25 mouse cellular contexts compared by ENCODE assay signal in genomic region chrX:139191506-139191905, GRCm38 (mm10). TPM values are rescaled to one million over a fixed set of nuclear protein-coding genes. Genes with fewer than 3 reads are reported as not detected.
DNase-seq lines count a peak whose midpoint lies in the region; ATAC-seq and TF ChIP-seq lines count a peak whose summit lies in the region.
"Not testable (repeated sequence)": the region's sequence is repeated elsewhere in the genome, so short reads cannot be mapped to it uniquely, and the experiment has no call there.
"Had no signal": no experiment of that assay in that cellular context is flagged by ENCODE, and none has a peak within 500 bp of the region (broad histone marks: within the 10 kb centered on the region; RNA-seq: fewer than 3 reads in every experiment).

No protein-coding gene starts in this region.

- ATAC-seq in kidney, postnatal 0 days (replicated peaks; ENCODE audit: low FRiP score, low read depth); lung, embryonic 14.5 days (ENCODE audit: insufficient read depth): not testable (repeated sequence)

- H3K27me3 ChIP-seq in kidney, postnatal 0 days (ENCODE audit: insufficient read depth, low read length); lung, embryonic 14.5 days (ENCODE audit: insufficient read depth, low read length); testis, adult 2 months (ENCODE audit: control insufficient read depth, insufficient read depth, low read length): not testable (repeated sequence)

- peak; percentile 1 for DNase-seq in A20 (ENCODE audit: low read depth, low spot score)
- DNase-seq in NIH3T3 (ENCODE audit: low read depth) = peak; percentile 5
- not testable (repeated sequence) for DNase-seq in brain, embryonic 14.5 days (ENCODE audit: low read depth); kidney, postnatal 0 days (ENCODE audit: low spot score)
- peak; percentile 12 for DNase-seq in heart, postnatal 4 days
- peak; percentile 11 for DNase-seq in lung, embryonic 14.5 days

- H3K4me1 ChIP-seq in kidney, postnatal 0 days (replicated peaks; ENCODE audit: insufficient read depth, low read length); lung, embryonic 14.5 days (ENCODE audit: insufficient read depth); testis, adult 2 months (ENCODE audit: control insufficient read depth, insufficient read depth, low read length): not testable (repeated sequence)

- H3K4me2 ChIP-seq in kidney, postnatal 0 days (ENCODE audit: low read length); lung, embryonic 14.5 days: not testable (repeated sequence)

- not testable (repeated sequence) for H3K9ac ChIP-seq in kidney, postnatal 0 days (ENCODE audit: low read depth, low read length); lung, embryonic 14.5 days

- not testable (repeated sequence) for H3K4me3 ChIP-seq in kidney, postnatal 0 days (replicated peaks; ENCODE audit: low read depth, low read length); lung, embryonic 14.5 days (ENCODE audit: low read depth, low read length); testis, adult 2 months (ENCODE audit: control insufficient read depth, low read depth, low read length)

- H3K36me3 ChIP-seq in kidney, postnatal 0 days (ENCODE audit: insufficient read depth, low read length); lung, embryonic 14.5 days (ENCODE audit: insufficient read depth); testis, adult 2 months (ENCODE audit: control insufficient read depth, insufficient read depth, low read length): not testable (repeated sequence)

- TF ChIP-seq CTCF in brain, embryonic 14.5 days (IDR thresholded peaks at IDR 0.05; ENCODE audit: borderline replicate concordance, extremely low read depth, insufficient read depth, insufficient read length) = peak; percentile 24; the same call in 1 of the 2 replicates
- TF ChIP-seq CTCF in kidney, postnatal 0 days (IDR thresholded peaks at IDR 0.05; ENCODE audit: low read depth) = peak; percentile 36; the same call in 1 of the 2 replicates
- TF ChIP-seq CTCF in lung, embryonic 14.5 days (IDR thresholded peaks at IDR 0.05; ENCODE audit: low read depth) = peak; percentile 41
- TF ChIP-seq CTCF in testis, adult 2 months (IDR thresholded peaks at IDR 0.05; ENCODE audit: control insufficient read depth, insufficient read depth, insufficient replicate concordance, low read depth, low read length) = peak; percentile 49; the same call in 1 of the 2 replicates

- H3K9me3 ChIP-seq in kidney, postnatal 0 days (replicated peaks; ENCODE audit: low read length); lung, embryonic 14.5 days (ENCODE audit: low read depth, low read length): not testable (repeated sequence)

- WGBS in kidney, postnatal 0 days = 85% methylated on average over 3 of the region's 3 CpGs
- 90% methylated on average over 3 of the region's 3 CpGs for WGBS in lung, embryonic 14.5 days

- H3K27ac ChIP-seq in kidney, postnatal 0 days; lung, embryonic 14.5 days (ENCODE audit: low read depth); testis, adult 2 months (ENCODE audit: control insufficient read depth, insufficient read depth, low read depth, low read length): not testable (repeated sequence)

- TF ChIP-seq POLR2A in brain, embryonic 14.5 days (IDR thresholded peaks at IDR 0.05; ENCODE audit: borderline replicate concordance, extremely low read depth, insufficient read depth, insufficient read length, poor library complexity, severe bottlenecking); testis, adult 2 months (IDR thresholded peaks at IDR 0.05; ENCODE audit: control insufficient read depth, low read depth, low read length): not testable (repeated sequence)

RNA-seq across cellular contexts. Expression of gene 4933428M09Rik, which starts 12.5 kb away (rescaled TPM):
- polyA plus RNA-seq in brain, embryonic 14.5 days (2012; rRNA removed) = not detected in 2 replicates
- total RNA-seq in heart, postnatal 4 days (2021) = not detected
- polyA plus RNA-seq in kidney, postnatal 0 days (2015; fragmentation: Nextera tagmentation; extraction: Ambion mirVana) = not detected in 2 replicates
- polyA plus RNA-seq in lung, embryonic 14.5 days (2014; fragmentation: Nextera tagmentation; extraction: Ambion mirVana) = not detected in 2 replicates
- polyA plus RNA-seq in testis, adult 2 months (2012; rRNA removed) = 18.0 and 21.0 TPM in 2 replicates
- total RNA-seq: adrenal gland, adult 2 months; adrenal gland, postnatal 4 days; gastrocnemius, postnatal 36 days; heart, adult 8-10 months; heart, postnatal 36 days; left cerebral cortex, adult 18-20 months; left cerebral cortex, postnatal 25 days had no signal
- polyA plus RNA-seq: adrenal gland, adult 2 months; embryonic facial prominence, embryonic 12.5 days; forebrain, embryonic 11.5 days; heart, embryonic 14.5 days; hindbrain, embryonic 15.5 days; intestine, embryonic 16.5 days; kidney, embryonic 15.5 days; limb, embryonic 13.5 days; liver, embryonic 15.5 days; midbrain, embryonic 11.5 days; neural tube, embryonic 15.5 days; stomach, embryonic 15.5 days had no signal

RNA-seq across cellular contexts. Expression of gene Mum1l1, which starts 18.3 kb away (rescaled TPM):
- polyA plus RNA-seq in brain, embryonic 14.5 days (2012; rRNA removed) = 3.3 and 3.7 TPM in 2 replicates
- total RNA-seq in heart, postnatal 4 days (2021) = 10 to 100 TPM; 14.7 to 16.9 TPM
- polyA plus RNA-seq in kidney, postnatal 0 days (2015; fragmentation: Nextera tagmentation; extraction: Ambion mirVana) = 6.8 and 8.1 TPM in 2 replicates
- polyA plus RNA-seq in lung, embryonic 14.5 days (2014; fragmentation: Nextera tagmentation; extraction: Ambion mirVana) = 39.3 and 39.6 TPM in 2 replicates
- polyA plus RNA-seq in testis, adult 2 months (2012; rRNA removed) = 9.6 and 12.7 TPM in 2 replicates

Comparison
In these comparisons a context has a peak if more than half of its experiments do, and no peak if none do; other contexts are left out.
1. RNA of gene 4933428M09Rik, which starts 12.5 kb away (polyA plus RNA-seq): 18.0 to 21.0 TPM in testis, adult 2 months; not detected in kidney, postnatal 0 days, not detected in lung, embryonic 14.5 days and not detected in brain, embryonic 14.5 days; every median in the first group is over 10 times any median in the second.
2. Peak in every context shown above with its lines, with median percentiles within 50 percentile points of each other: CTCF ChIP-seq.